Mouse (Mus musculus): Measurements from ENCODE around the gene Trmt1. TPM values are rescaled to one million over a fixed set of nuclear protein-coding genes. Genes with fewer than 3 reads are reported as not detected.

Trmt1 gene
- total and polyA plus RNA-seq, 2 experiments = 20.7 to 58.6 TPM

GRCm38 (mm10) chr8:84661458-84661871 lies 24.6 kb upstream of the Trmt1 start:
- peak overlapping the region; percentile 61 for H3K4me3 ChIP-seq (ENCODE audit: insufficient read depth, low read depth, low read length)
- peaks cover 11% of the 10 kb centered on the region for H3K4me1 ChIP-seq (ENCODE audit: control insufficient read depth, insufficient read depth, low read length)
- H3K9ac ChIP-seq (ENCODE audit: low read depth, low read length) = peak overlapping the region; percentile 74
- 0 out of 2 replicates have a peak, but pooled peaks cover 7% of the 10 kb centered on the region for H3K79me2 ChIP-seq (ENCODE audit: control insufficient read depth, insufficient read depth, low read length)
- WGBS = under 1% methylated on average over 24 of the region's 24 CpGs
- H3K27me3 ChIP-seq (ENCODE audit: control insufficient read depth, insufficient read depth, low read length) = no peaks in the 10 kb centered on the region
- peak overlapping the region; percentile 95 for H3K27ac ChIP-seq (replicated peaks; ENCODE audit: insufficient read depth, low read depth, low read length)
- peak; percentile 90 for DNase-seq (ENCODE audit: extremely low read depth, low read depth, low spot score)
- TF ChIP-seq POLR2A (IDR thresholded peaks at IDR 0.05; ENCODE audit: extremely low read depth, insufficient read depth, low read length) (peak; percentile 50; the same call in 1 of the 2 replicates), CTCF (IDR thresholded peaks at IDR 0.05; ENCODE audit: low read depth, low read length) (no peak)
- H3K36me3 ChIP-seq (ENCODE audit: control insufficient read depth, insufficient read depth, low read length) = no peaks in the 10 kb centered on the region

DNA sequence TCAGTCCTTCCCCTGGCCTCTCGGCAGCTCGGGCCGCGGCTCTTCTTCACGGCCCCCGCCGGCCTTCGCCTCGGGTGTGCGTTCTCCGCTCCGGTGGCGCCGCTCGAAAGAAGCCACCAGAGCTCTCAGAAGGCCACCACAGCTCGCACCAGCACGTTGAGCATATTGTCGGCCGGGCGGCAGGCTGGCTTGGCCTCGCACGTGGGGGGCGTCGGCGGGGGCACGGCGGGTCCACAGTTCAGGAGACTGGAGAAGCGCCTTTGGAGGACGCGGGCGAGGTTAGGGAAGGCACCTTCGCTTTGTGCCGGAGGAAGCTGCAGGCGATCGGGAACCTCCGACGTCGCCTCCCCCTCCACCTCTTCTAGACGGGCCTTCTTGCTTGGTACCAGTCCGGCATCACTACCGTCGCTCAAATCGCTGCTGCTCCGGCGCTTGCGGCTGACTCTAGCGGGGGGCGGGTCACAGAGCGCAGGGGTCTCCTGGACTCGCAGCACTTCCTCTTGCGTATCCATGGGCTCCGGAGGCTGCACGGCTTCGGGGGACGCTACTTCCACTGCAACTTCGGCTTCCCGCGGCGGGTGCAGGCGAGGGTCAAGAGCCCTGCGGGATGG lies 24.0 kb upstream of the Trmt1 start:
- WGBS = under 1% methylated on average over 61 of the region's 61 CpGs
- Histone ChIP-seq H3K27me3 (ENCODE audit: control insufficient read depth, insufficient read depth, low read length) (no peaks in the 10 kb centered on the region), H3K36me3 (ENCODE audit: control insufficient read depth, insufficient read depth, low read length) (no peaks in the 10 kb centered on the region), H3K4me1 (ENCODE audit: control insufficient read depth, insufficient read depth, low read length) (peaks cover 9% of the 10 kb centered on the region), H3K27ac (replicated peaks; ENCODE audit: insufficient read depth, low read depth, low read length) (peak overlapping the region; percentile 95), H3K9ac (ENCODE audit: low read depth, low read length) (peak overlapping the region; percentile 74), H3K4me3 (ENCODE audit: insufficient read depth, low read depth, low read length) (peak overlapping the region; percentile 61), H3K79me2 (ENCODE audit: control insufficient read depth, insufficient read depth, low read length) (0 out of 2 replicates have a peak, but pooled peaks cover 7% of the 10 kb centered on the region)
- TF ChIP-seq CTCF (IDR thresholded peaks at IDR 0.05; ENCODE audit: low read depth, low read length) = no peak
- no peak for TF ChIP-seq POLR2A (IDR thresholded peaks at IDR 0.05; ENCODE audit: extremely low read depth, insufficient read depth, low read length)
- no peak for DNase-seq (ENCODE audit: extremely low read depth, low read depth, low spot score)

DNA sequence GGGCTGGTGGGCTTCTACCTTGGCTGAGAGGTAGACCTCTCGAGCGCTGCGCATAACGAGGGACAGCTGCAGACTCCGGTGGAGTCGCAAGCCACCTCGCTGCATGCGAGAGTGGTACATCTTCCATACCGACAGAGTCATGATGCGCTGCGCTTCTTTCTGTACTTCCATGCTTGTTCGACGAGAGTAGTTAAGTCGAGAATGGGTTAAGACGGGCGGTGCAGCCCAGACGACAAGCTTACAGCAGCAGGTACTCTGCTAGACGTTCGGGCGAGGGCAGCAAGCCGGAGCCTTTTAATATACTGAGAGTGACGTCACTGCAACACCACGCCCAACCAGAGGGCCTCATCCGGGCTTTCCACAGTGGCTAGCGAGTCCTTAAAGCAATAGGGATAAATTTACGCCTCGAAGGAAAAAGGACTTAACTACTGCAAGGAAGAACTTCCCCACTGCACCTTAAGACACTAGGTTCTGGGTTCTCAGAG lies 23.5 kb upstream of the Trmt1 start, which contains the start of gene Ier2:
Ier2 (minus strand) TSS at position 272 of the 485 bp plus-strand sequence.
- WGBS = under 1% methylated on average over 27 of the region's 27 CpGs
- Histone ChIP-seq H3K79me2 (ENCODE audit: control insufficient read depth, insufficient read depth, low read length) (0 out of 2 replicates have a peak, but pooled peaks cover 7% of the 10 kb centered on the region), H3K4me3 (ENCODE audit: insufficient read depth, low read depth, low read length) (peak within 1 kb of the TSS; percentile 61), H3K36me3 (ENCODE audit: control insufficient read depth, insufficient read depth, low read length) (no peaks in the 10 kb centered on the region), H3K4me1 (ENCODE audit: control insufficient read depth, insufficient read depth, low read length) (peaks cover 8% of the 10 kb centered on the region), H3K27ac (replicated peaks; ENCODE audit: insufficient read depth, low read depth, low read length) (peak within 1 kb of the TSS; percentile 95), H3K27me3 (ENCODE audit: control insufficient read depth, insufficient read depth, low read length) (no peaks in the 10 kb centered on the region), H3K9ac (ENCODE audit: low read depth, low read length) (peak within 1 kb of the TSS; percentile 74)
- peak; percentile 91 for DNase-seq (ENCODE audit: extremely low read depth, low read depth, low spot score)
- TF ChIP-seq POLR2A (IDR thresholded peaks at IDR 0.05; ENCODE audit: extremely low read depth, insufficient read depth, low read length) (peak; percentile 100), CTCF (IDR thresholded peaks at IDR 0.05; ENCODE audit: low read depth, low read length) (no peak)

GRCm38 (mm10) chr8:84663483-84664327 lies 22.4 kb upstream of the Trmt1 start:
- Histone ChIP-seq H3K27me3 (ENCODE audit: control insufficient read depth, insufficient read depth, low read length) (no peaks in the 10 kb centered on the region), H3K27ac (replicated peaks; ENCODE audit: insufficient read depth, low read depth, low read length) (peak overlapping the region; percentile 78), H3K36me3 (ENCODE audit: control insufficient read depth, insufficient read depth, low read length) (no peaks in the 10 kb centered on the region), H3K79me2 (ENCODE audit: control insufficient read depth, insufficient read depth, low read length) (0 out of 2 replicates have a peak, but pooled peaks cover 7% of the 10 kb centered on the region), H3K4me3 (ENCODE audit: insufficient read depth, low read depth, low read length) (peak overlapping the region; percentile 69), H3K9ac (ENCODE audit: low read depth, low read length) (peak overlapping the region; percentile 78), H3K4me1 (ENCODE audit: control insufficient read depth, insufficient read depth, low read length) (peaks cover 8% of the 10 kb centered on the region)
- TF ChIP-seq POLR2A (IDR thresholded peaks at IDR 0.05; ENCODE audit: extremely low read depth, insufficient read depth, low read length) (peak; percentile 77), CTCF (IDR thresholded peaks at IDR 0.05; ENCODE audit: low read depth, low read length) (no peak)
- 2% methylated on average over 43 of the region's 43 CpGs for WGBS
- DNase-seq (ENCODE audit: extremely low read depth, low read depth, low spot score) = peak; percentile 91

GRCm38 (mm10) chr8:84664566-84665384 lies 21.3 kb upstream of the Trmt1 start:
- DNase-seq (ENCODE audit: extremely low read depth, low read depth, low spot score) = peak; percentile 86
- Histone ChIP-seq H3K4me3 (ENCODE audit: insufficient read depth, low read depth, low read length) (peak overlapping the region; percentile 69), H3K79me2 (ENCODE audit: control insufficient read depth, insufficient read depth, low read length) (0 out of 2 replicates have a peak, but pooled peaks cover 7% of the 10 kb centered on the region), H3K36me3 (ENCODE audit: control insufficient read depth, insufficient read depth, low read length) (no peaks in the 10 kb centered on the region), H3K27ac (replicated peaks; ENCODE audit: insufficient read depth, low read depth, low read length) (peak overlapping the region; percentile 77), H3K27me3 (ENCODE audit: control insufficient read depth, insufficient read depth, low read length) (no peaks in the 10 kb centered on the region), H3K4me1 (ENCODE audit: control insufficient read depth, insufficient read depth, low read length) (peaks cover 6% of the 10 kb centered on the region), H3K9ac (ENCODE audit: low read depth, low read length) (peak overlapping the region; percentile 73)
- no peak for TF ChIP-seq POLR2A (IDR thresholded peaks at IDR 0.05; ENCODE audit: extremely low read depth, insufficient read depth, low read length)
- TF ChIP-seq CTCF (IDR thresholded peaks at IDR 0.05; ENCODE audit: low read depth, low read length) = peak; percentile 34; the same call in 1 of the 2 replicates
- WGBS = under 1% methylated on average over 29 of the region's 29 CpGs
